Mouse (Mus musculus) kidney, postnatal 10 days (tissue): Measurements from ENCODE around the gene Prmt2.

ENCODE experiments used
- DNase-seq: peaks from one replicate; pipeline ENCODE4 v3.0.0; 2021; ENCODE audit warnings: mixed read lengths

Prmt2 gene

GRCm38 (mm10) chr10:76217056-76217455, 20.6 kb downstream of the Prmt2 start:
- DNase-seq, result peak; percentile 1

- DNase-seq, result no peak
Observed at GRCm38 (mm10) chr10:76214161-76214560, 23.5 kb downstream of the Prmt2 start.

GRCm38 (mm10) chr10:76212121-76212520, 25.5 kb downstream of the Prmt2 start:
- no peak for DNase-seq

- DNase-seq, result no peak
Observed at GRCm38 (mm10) chr10:76210806-76211205, 26.9 kb downstream of the Prmt2 start.

GRCm38 (mm10) chr10:76209241-76209640, 28.4 kb downstream of the Prmt2 start:
- no peak for DNase-seq

GRCm38 (mm10) chr10:76207262-76207796, 30.3 kb downstream of the Prmt2 start:
- DNase-seq, result no peak

GRCm38 (mm10) chr10:76203798-76204283, 33.8 kb downstream of the Prmt2 start:
- peak; percentile 53 for DNase-seq

- DNase-seq, result peak; percentile 89
Observed at GRCm38 (mm10) chr10:76201978-76202377, 35.7 kb downstream of the Prmt2 start.

GRCm38 (mm10) chr10:76201416-76201815, 36.2 kb downstream of the Prmt2 start:
- no peak for DNase-seq

GRCm38 (mm10) chr10:76188010-76188409, 49.7 kb downstream of the Prmt2 start:
- DNase-seq, result no peak

- DNase-seq, result no peak
Observed at GRCm38 (mm10) chr10:76185216-76185615, 52.4 kb downstream of the Prmt2 start.

GRCm38 (mm10) chr10:76174899-76175298, 62.8 kb downstream of the Prmt2 start:
- no peak for DNase-seq

GRCm38 (mm10) chr10:76158009-76158408, 79.7 kb downstream of the Prmt2 start:
- DNase-seq, result no peak

- DNase-seq, result no peak
Observed at GRCm38 (mm10) chr10:76157528-76157927, 80.1 kb downstream of the Prmt2 start.
